Mouse (Mus musculus): ENCODE measurements around the gene D17Wsu92e. TPM values are rescaled to one million over a fixed set of nuclear protein-coding genes. Genes with fewer than 3 reads are reported as not detected.

The D17Wsu92e gene
- total RNA-seq, 2 experiments from 2014 or later: 127 to 130 TPM

DNA sequence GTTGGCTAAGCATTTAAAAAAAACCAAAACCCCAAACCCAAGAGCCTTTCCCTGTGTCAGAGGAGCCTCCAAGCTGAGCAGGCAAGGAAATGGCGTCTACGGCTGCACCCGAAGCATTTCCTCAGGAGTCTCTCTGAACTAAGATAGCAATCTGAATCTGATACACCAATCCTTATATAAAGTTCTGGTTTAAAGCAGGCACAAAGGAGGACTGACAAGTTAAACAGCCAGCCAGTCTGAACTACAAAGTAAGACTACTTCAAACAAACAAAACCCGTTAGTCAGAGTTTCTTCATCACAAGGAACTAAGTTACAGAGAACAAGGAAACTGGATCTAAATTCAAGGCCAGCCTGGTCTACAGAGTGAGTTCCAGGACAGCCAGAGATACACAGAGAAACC lies 27.9 kb downstream of the D17Wsu92e start:
- DNase-seq (ENCODE audit: low spot score in 2 of 2): no peak

DNA sequence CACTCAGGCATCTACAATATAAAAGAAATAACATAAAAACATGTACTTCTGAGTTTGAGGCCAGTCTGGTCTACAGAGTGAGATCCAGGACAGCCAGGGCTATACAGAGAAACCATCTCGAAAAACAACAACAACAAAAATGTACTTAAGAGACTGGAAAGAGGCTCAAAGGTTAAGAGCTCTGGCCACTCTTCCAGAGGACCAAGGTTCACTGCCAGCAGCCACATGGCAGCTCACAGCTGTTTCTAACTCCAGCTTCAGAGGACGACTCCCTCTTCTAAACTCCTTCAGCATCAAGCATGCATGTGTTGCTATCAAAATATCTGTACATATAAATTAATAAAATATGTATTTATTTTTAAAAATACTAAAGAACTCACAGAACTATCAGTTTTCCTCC lies 28.9 kb downstream of the D17Wsu92e start:
- no peak for DNase-seq (ENCODE audit: low spot score in 2 of 2)

DNA sequence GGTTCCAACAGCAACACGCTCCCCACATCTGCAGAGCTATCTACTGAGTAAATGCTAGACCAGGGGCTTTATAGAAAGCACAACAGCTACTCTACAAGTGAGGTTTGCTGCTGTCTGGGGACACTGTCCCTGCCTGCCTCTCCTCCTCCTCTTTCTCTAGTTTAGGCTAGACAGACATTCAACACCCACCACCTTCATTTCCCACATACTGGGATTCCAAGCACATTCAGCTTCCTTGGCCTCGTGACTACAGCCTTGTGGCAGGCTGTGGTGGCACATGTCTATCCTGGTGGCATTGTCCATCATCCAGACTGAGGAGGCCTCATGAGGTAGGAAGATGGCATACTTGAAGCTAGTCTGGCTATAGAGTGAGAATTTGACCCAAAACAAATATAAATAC lies 29.5 kb downstream of the D17Wsu92e start:
- DNase-seq (ENCODE audit: low spot score in 2 of 2): no peak

DNA sequence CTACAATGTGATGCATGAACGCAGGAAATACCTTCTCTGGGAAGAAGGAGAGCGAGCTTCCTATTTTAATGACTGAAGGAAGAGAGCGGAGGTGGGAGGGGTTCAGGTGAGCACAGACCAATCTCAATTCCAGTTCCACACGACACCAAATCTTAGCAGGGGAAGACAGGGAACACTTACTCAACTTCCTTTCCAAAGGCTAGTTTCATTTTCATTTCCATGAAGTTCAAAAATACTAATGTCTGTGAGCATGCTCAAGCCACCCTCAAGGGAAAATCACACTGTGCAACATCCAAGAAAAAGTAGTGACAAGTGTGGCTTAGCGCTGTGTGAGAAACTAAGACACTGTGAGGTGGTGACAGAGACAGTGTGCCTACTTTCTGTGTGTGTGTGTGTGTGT lies 30.4 kb downstream of the D17Wsu92e start:
- DNase-seq (ENCODE audit: low spot score in 2 of 2): no peak

DNA sequence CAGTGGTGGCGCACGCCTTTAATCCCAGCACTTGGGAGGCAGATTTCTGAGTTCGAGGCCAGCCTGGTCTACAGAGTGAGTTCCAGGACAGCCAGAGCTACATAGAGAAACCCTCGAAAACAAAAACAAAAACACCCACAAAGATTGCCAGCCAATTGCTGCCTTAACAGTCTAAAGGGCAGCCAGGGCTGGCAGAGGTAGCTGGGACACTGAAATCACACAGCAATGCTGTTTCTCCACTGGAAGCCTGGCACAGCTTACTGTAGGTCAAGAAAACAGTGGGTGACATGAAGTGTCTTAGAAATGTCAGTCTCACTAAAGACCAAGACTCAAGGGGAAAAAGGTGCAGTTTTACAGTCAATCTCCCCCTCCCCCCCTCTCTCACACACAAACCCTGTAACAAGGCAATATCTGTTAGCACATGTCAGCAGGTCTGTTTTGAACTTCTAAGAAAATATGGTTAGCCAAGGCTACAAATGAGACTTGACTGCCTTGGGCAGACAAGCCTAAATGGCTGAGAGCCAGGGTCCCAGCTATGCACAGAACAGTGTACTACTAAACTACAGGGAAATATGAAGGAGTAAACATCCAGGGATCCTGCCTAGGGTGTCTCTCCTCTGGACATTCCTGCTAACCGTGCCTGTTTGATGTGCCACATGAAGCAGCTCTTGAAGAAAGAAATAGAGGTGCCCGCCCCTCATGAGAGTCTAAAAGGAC lies 31.8 kb downstream of the D17Wsu92e start:
- no peak for DNase-seq (ENCODE audit: low spot score in 2 of 2)

DNA sequence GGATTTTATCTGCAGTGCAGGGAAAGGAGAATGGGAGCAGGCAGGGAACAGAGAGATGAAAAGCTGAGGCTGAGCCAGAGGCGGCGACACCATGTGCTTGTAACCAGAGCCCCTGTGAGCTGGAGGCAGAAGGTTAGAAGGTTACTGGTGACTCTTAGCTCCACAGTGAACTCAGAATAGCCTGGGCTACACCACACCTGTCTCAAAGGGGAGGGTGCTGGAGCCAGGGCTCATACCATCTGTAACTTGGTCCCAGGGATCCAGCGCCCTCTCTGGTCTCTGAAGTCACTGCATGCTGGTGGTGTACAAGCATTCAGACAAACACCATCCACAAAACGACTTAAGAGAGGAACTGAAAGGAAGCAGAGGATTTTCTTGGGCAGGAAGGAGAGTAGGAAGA lies 36.9 kb downstream of the D17Wsu92e start:
- no peak for DNase-seq (ENCODE audit: low spot score in 2 of 2)

DNA sequence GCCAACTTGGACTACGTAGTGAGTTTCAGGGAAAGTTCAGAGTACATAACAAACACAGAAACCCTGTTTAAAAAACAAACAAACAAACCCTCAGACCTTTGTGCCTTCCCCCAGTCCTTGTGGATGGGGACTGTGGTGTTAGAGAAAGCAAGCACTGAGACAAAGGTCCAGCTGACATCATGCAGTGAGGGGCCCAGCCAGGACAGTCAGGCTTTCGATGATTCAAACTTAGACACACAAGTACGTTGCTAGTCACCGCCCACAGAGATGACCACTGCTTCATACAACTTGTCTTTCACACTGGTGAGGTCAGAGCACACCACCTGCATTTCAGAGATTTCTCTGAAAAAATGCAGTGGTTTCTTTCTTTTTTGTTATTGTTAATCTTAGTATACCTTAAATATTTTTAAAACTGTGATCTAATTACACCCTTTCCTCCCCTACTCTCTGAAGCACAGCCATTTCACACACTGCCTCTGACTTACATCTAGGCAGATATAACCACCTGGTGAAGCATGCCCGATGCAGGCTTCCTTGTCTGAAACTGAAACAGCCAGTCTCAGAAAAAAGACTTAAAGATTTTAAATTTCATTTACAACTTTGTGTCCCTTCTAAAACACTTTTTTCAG lies 39.3 kb downstream of the D17Wsu92e start:
- DNase-seq (ENCODE audit: low spot score in 2 of 2): no peak

DNA sequence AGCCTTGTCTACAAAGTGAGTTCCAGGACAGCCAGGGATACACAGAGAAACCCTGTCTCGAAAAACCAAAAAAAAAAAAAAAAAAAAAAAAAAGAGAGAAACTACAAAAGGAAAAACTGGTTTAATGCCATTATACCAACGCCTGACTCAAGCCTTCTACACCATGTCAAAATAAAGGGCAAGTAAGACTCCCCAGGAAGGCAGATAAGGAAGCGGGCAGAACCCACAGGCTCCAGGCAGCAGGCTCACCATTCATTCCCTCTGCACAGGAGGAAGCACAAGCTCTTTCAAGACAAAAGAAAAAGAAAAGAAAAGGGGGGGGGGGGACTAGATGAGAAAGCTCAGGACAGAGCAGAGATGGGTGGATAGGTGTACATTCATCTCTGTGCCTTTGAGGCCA lies 40.7 kb downstream of the D17Wsu92e start:
- no peak for DNase-seq (ENCODE audit: low spot score in 2 of 2)

DNA sequence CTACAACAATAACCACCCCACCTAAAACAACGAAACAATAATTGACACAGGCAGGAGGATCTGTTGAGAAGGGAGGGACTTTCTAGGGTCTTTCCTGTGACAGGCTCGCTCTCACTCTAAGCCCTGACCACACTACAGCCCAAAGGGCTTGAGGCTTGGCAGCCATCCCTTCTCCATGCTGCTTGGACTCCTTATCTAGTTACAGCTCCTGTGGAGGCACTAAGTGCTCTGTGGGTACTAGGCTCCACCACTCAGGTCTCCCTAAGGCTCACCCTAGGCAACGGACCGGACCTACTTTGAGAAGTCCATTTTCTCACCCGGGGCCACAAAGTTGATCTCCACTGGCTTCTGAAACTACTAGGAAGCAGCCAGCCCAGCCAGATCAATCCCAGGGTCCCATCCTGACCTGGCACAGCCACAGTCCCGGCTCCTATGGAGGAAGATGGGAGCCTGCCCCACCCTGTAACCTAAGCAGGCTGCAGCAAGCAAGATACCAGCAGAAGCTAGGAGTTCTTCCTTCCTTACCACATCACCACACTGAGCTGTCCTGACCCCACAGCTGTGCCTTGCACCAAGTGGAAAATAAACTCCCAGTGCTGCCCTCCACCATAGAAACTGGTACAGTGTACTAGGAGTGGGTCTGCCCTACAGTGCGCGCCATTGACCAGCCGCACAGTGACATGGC lies 41.6 kb downstream of the D17Wsu92e start:
- no peak for DNase-seq (ENCODE audit: low spot score in 2 of 2)

DNA sequence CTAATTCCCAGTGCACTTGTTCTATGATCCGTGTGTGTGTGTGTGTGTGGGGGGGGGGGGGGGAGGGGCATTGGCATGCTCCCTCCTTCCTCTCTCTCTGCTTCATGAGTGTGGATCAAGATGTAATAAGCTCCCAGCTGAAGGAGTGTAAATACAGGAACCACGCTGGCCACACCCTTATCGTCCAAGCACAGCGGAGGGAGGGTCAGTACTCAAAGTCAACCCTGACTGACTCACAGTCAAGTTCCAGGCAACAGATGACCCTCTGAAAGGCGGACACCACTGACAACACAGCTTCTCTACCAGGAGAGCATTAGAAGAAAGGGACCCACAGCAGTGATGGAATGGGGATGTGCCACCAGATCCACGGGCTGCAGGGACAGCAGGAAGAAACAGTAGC lies 42.6 kb downstream of the D17Wsu92e start:
- no peak for DNase-seq (ENCODE audit: low spot score in 2 of 2)

DNA sequence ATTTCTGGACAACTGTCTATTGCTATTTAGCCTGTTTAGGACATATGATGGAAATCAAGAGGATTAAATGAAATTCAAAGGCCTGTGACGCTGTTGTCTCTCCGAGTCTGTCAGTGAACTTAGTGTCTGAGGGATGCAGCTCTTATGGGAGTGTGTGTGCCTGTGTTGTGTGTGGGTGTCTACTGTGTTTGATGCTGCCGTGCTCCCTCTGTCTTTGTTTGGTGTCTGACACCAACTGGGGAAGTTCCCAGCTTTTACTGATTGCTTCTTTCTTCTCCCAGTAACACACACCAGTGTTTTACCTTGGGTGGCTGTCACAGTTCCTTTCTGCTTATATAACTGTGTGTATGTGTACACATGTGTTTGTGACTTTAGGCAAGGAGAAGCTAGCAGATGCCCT lies 46.2 kb downstream of the D17Wsu92e start:
- DNase-seq (ENCODE audit: low spot score in 2 of 2): no peak

DNA sequence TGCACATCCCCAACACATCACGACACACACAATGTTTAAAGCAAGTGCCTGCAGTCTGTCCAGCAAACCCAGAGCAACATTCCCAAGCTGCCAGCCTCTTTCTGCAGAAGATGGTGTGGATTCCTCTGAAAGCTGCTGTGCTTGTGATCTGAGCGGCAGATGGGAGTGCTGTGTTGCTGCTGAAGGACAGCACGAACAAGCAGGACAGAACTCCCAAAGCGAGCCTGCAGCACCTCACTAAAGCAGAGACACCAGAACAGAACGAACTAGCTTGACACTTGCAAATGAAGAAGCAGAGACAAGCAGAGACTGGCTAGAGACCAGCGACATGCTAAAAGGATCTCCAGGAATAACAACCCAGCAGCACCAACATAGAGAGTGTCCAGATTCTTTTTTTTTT lies 48.8 kb downstream of the D17Wsu92e start:
- DNase-seq (ENCODE audit: low spot score in 2 of 2): no peak

DNA sequence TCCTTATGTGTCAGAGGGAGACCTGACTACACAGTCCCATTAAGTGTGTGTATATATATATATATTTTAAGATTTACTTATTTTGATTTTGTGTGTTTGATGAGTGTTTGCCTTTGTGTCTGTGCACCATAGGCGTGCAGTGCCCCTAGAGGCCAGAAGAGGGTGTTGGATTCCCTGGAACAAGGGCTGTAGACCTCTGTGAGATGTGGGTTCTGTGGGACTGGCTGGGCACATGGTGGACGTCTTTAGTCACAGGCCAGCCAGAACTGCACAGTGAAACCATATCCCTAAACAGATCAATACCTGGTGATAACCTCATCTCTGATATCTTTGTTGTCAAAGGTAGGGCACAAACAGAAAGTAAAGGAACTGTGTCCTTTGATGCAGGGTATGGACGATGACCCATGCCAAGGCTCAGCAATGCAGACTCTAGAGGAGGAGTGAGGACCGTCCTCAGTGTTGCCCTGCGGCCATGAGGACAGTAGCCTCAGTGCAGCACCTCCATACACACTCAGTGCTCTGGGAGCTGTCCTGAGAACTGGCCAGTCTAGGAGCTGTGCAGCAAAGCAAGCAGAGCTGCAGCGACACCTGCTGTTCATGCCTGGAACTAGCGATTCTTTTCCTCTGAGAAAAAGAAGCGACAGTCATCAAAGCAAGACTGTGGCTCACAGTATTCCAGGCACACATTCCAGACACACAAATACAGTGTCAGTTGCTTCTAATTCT lies 51.5 kb downstream of the D17Wsu92e start:
- peak in 1 of 2 experiments; percentile 44 for DNase-seq (ENCODE audit: low spot score in 2 of 2)

DNA sequence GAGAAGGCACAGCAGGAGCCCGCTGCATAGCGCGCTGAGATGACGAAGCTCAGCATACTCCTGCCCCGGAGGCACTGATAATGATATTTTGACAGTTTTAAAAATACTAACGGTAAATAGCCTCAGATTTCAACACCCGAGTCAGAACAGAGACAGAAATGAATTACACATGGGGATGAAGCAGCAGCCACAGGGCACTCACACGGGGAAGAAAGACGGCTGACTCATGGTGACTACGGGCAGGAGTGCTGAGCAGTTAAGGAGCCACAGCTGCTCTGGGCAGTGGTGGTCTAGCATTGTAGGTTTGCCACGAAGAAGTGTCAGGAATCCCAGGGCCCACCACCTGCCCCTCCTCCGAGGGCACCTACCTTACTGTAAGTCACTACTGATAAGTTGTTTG lies 52.9 kb downstream of the D17Wsu92e start:
- no peak for DNase-seq (ENCODE audit: low spot score in 2 of 2)

DNA sequence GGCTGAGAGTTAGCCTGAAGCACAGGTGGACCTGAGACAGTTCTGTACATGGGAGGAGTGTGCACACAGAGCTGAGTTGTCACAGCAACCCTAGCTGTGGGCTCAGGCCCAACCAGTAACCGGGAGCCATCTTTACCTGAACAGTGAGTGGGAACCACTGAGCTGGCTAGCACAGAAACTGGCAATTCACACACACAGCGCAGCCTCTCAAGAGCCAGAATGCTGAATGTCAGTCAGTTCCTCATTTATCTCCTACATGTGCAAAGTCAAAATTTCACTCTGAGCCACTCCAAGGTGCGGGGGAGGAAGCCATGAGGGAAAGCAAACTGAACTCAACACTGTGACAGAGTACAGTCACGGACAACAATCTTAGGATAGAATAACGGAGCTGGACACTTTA lies 53.3 kb downstream of the D17Wsu92e start:
- DNase-seq (ENCODE audit: low spot score in 2 of 2): no peak

DNA sequence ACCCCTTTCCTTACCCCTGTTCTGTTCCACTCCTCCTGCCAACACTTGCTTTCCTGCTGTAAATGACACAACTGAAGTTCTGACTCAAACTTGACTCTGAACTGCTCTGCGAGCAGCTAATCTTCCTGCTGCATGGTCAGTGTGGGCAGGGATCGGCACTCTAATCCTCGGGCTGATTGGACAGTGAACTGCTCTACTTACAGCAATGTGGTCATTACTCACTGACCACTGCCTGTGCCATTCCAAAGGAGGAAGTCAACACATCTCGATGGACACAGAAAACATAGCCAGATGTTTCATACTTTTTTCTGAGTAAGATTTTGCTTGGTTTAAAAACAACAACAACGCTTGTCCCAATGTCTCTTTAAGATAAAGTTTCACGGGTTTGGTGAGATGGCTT lies 55.4 kb downstream of the D17Wsu92e start:
- no peak for DNase-seq (ENCODE audit: low spot score in 2 of 2)

DNA sequence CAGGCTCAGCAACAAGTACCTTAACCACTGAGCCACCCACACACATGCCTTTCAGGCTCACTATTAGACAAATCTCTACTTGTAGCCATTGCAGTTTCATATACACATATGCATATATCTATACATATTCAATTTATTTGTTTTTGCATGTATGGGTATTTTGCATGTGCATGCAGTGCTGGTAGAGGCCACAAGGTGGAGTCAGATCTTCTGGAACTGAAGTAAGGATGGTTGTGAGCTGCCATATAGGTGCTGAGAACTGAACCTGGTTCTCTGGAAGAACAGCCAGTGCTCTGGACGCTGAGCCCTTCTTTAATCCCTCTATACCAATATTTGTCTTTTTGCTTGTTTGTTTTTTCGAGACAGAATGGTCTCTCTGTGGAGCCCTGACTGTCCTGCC lies 56.0 kb downstream of the D17Wsu92e start:
- no peak for DNase-seq (ENCODE audit: low spot score in 2 of 2)

DNA sequence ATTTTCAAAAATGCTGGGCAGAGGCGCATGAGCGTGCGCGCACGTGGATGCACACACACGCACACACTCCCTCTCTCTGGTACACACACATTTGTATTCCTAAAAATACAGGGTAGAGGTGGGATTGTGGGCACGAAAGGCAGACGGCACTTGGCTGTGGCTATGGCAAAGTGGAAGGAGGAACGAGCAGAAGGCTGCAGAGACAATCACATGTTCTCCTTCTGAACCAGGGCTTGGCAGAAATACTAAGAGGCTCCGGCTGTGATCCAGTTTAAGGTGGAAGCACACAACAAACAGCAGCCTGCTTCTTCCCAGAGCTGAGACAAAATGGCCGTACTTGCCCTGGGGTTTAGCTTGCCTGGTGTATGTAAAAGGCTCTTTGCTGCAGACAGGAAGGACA lies 57.6 kb downstream of the D17Wsu92e start:
- DNase-seq (ENCODE audit: low spot score in 2 of 2): no peak

DNA sequence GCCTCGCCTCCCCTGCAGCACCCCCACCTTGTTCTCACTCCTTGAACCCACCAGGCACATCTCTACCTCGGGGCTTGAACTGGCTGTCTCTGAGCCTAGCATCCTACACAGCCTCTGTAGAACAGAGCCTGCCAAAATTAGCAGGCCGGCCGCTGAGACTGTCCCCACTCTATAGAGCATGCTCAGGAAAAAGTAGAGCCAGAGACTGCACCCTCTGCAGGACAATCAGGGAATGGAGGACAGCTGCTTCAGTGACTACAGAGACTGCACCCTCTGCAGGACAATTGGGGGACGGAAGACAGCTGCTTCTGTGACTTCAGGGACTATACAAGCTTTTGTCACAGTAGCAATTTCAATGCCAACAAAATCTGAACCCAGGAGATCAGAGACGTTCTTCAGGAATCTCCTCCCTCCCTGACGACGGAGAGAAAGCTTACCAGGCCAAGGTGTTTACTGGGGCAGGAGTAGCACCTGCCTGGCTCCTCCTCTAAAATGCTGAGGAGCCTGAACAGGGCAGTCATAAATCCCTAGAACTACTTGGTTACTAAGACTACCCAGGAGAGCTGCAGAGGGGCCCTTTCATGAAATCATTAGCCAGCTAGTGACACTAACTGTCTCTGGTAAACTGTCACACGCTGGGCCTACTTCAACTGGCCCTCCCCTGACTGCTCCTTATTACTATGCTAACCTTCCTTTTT lies 58.7 kb downstream of the D17Wsu92e start:
- peak in 1 of 2 experiments; percentile 56 for DNase-seq (ENCODE audit: low spot score in 2 of 2)

DNA sequence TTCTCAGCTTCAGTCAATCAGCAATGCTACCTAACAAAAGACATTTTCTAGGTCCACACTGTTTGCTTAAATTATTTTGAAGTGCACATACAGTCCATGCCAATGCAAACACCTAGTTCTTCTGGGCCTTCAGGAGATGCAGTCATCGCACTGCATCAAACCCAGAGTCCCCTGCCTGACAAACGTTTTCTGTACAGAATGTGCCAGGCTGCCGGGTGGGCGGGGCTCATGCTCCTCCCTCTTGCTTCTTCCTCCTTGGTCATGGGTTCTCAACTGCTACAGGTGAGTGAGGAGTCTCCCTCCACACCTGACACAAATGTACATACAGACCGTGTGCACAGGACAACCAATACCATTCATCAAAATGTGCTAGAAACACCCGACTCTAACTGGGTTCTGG lies 60.3 kb downstream of the D17Wsu92e start:
- no peak for DNase-seq (ENCODE audit: low spot score in 2 of 2)

Data from adrenal gland, postnatal 4 days (tissue).